Mouse (Mus musculus) urinary bladder, postnatal 10 days (tissue): Measurements from ENCODE around the gene Nudt8.

ENCODE experiments used
- DNase-seq: peaks from one replicate; pipeline ENCODE4 v3.0.0; 2022; ENCODE audit warnings: low spot score

Nudt8 gene

DNA sequence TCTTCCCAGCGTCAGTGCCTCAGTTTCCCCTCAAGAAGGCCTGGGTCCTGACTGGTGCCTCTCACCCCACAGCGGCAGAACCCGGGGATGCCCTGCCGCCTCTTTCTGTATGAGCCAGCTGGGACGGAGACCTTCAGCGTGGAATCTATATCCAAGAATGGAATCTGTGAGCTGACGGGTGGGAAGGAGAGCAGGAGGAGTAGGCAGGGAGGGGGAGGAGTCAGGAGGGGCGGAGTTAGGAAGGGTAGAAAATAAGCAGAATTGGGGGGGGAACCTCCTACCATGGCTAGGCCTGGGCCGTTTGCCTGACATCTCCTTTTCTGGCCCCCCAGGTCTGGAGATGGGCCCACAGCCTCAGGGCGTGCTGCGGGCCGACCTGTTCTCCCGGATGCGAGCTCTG is 12.3 kb upstream of the Nudt8 start:
- no peak for DNase-seq

DNA sequence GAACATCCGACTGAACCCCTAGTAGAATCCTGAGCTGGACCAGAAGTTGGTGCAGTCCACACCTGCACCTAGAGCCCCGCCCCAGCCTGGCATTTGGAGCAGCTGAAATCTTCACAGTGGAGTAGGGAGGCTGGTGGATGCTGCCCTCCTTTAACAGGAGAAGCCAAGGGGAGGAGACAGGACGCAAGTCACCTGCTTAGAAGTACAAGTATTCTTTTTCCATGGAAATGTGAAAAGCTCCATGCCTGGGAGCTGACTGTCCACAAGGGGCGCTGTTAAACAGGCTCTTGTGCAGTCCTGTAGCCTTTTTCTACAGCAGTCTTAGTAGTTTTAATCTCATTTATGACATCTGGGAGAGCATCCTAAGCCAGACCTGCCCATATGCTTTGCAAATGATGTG is 11.6 kb upstream of the Nudt8 start:
- no peak for DNase-seq

DNA sequence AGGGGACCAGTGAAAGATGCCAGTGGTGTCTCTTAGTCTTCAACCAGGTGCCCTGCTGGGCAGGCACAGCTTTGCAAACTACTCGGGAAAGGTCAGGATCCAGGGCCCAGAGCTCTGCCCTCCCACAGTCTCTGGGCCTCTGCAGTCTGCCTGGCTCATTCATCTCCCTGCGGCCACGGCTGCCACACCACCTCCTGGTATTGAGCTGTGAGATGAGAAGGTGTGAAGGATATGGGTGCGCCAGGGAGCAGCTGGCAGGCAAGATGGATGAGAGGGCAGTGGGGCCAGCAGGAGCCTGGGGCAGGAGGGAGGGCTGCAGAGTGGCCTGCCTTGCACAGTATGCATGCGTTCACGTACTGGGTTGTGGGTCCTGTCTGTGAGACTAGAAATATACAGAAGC is 9.6 kb upstream of the Nudt8 start:
- DNase-seq, result no peak

DNA sequence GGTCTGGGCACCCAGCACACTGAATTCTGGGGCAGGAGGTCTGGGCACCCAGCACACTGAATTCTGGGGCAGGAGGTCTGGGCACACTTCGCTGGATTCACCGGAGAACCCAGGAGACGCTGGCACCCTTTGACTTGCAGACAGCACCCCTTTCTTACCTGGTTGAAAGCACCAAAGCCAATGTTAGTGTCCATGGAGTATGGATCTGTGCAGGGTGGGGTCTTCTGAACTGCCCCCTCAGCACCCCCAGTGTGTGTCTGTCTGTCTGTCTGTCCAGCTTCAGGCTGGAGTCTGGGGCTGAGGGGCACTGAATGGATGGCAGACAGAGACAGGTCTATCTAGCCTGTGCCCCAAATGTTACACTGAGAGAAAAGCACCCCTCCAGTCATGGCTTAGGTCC is 8.8 kb upstream of the Nudt8 start:
- no peak for DNase-seq

DNA sequence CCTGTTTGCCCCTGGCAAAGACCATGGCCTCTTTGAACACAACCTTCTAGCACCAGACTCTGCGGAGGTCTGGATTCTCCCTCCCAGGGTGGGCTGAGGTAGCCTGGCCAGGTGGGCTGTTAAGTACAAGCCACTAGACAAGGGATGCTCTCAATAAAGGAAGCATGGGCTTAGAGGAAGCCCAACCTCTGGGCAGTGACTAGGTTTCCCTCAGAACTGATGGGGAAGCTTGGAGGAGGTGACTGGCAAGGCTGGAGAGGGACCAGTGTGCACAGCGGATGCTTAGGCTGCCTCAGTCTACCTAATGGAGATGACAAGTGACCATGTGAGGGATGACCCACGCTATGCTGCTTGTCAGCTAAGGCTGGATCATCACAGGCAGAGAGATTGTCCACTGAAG is 8.4 kb upstream of the Nudt8 start:
- no peak for DNase-seq

DNA sequence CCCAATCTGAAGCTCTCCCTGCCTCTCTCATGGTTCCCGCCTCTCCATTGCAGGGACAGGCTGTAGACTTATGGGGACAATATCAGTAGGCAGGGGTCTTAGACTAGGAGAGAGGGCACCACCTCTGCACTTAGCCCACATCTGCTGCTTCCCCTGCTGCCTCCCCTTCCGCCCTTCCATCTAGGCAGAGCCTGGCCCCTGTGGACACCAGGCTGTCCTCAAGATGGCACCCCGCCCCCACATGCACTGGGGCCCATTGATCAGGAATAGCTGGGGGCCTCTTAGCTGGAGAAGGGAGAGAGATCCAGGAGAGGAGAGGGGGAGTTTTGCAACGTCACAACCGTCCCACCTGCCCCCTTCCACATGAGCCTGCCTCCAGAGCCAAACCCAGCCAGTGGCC is 8.0 kb upstream of the Nudt8 start, which contains the start of gene Tbx10:
Tbx10 (plus strand) TSS at position 337 of the 400 bp plus-strand sequence.
- DNase-seq, result no peak

DNA sequence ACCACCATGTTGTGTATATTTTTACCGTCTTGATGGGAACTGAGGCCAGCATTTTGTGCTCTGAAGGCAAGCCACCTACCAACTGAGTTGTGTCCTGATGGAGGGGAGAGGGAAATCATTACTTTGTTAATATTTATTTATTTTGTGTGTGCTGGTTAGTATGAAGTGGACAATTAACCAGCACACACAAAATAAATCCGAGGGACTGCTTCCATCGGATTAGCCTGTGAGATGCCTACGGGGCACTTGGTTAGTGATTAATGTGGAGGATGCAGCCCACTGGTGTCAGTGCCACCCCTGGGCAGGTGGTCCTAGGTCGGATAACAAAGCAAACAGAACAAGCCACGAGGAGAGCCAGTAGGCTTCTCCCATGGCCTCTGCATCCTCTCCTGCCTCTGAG is 5.4 kb upstream of the Nudt8 start:
- no peak for DNase-seq

DNA sequence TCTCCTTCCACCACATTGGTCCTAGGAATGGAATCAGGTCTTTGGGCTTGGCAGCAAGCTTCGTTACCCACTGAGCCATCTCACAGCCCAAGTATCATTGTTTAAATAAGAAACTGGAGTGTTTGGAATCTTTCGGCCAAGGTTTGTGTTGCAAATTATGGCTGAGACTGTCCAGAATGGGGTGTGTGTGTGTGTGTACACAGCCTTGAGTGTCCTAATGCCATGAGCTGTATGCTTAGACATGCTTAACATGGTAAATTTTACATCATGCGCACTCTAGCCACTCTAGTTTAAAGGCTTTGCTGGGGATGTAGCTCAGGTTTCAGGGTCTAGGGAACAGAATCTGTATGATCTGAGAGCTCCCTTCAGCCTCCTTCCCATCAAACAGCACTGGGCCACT is 4.9 kb upstream of the Nudt8 start:
- DNase-seq, result no peak

DNA sequence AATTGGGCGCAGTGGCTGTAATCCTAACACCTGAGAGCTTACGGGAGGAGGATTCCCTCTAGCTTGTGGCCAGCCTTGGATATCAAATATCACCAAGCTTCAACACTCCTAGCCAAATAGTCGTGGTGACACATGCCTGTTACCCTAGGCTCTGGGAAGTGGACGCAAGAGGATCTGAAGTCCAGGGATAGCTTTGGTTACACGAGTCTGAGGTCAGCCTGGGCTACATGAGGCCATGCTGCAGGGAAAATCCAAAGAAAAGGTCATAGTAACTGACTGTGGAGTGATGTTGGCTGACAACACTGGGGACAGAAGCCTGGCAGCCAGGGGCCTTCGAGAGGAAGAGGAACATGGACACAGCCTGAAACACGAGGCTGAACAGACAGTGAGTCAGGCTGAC is 4.3 kb upstream of the Nudt8 start:
- DNase-seq, result no peak

DNA sequence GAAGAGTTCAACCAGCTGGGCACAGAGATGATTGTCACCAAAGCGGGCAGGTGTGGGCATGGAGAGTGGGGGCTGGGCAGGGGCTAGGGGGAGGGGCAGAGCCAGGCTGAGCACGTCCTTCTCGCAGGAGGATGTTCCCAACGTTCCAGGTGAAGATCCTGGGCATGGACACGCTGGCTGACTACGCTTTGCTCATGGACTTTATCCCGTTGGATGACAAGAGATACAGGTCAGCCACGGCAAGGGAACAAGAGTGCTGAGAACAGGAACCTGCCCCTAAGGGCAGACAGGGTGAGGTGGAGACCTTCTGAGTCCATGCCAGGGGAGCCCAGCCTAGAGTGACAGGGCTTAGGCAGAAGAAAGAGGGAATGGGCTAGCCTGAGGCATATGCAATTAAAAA is 3.6 kb upstream of the Nudt8 start:
- DNase-seq, result no peak

DNA sequence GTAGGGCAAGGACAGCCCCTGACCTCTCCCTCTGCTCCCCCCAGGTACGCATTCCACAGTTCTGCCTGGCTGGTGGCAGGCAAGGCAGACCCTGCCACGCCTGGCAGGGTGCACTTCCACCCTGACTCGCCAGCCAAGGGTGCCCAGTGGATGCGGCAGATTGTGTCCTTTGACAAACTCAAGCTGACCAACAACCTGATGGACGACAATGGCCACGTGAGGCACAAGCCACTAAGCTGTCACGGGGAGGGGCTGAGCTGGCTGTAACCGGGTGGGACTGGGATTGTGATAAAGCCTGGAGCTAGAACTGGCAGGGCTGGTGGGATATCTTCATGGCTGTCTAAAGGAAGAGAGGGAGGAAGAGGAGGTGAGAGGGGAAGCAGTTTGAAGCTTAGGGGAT is 3.1 kb upstream of the Nudt8 start:
- no peak for DNase-seq

DNA sequence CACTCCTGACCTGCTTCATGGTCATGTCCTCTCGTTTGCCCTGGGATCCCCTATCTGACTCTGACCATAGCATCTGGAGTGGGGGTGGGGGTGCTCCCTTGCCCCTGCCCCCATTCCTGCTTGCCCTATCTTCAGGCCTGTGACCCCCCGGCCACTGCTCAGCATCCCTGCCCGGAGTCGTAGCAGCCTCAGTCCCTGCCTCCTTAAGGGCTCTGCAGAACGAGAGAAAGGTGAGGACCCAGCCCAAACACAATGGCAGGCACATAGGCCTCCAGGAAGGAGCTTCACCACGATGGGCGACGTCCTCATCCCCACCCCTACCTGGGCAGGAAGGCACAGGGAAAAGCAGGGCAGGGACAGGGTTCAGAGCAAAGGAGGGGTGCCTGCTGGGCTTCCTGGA is 2.0 kb upstream of the Nudt8 start:
- no peak for DNase-seq

DNA sequence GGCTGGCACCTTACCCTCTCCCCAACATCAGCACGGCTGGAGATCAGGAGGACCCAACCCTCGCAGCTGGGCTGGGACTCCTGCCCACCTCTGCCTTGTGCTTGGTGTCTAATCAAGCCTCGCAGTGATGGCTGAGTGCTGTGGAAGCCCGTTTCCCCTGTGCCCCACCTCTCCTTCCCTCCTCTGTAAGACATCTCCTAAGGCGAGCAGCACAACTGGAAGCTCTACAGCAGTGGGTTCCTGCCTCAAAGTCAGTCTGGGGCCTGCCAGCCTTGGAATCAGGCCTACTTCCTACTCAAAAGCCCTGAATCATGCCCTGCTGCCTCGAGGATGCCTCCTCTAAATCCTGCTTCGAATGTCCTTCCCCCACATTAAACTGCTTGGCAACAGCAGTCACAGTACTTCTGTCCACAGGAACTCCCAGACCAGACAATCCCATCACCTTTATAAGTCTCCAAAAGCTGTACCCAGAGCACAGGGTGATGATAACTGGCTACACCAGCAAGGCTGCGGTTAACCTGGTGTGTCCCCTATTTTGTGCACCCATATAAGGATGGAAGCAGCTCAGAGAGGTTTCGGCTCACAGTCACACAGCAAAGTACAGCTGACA is 1.2 kb upstream of the Nudt8 start:
- DNase-seq, result no peak

DNA sequence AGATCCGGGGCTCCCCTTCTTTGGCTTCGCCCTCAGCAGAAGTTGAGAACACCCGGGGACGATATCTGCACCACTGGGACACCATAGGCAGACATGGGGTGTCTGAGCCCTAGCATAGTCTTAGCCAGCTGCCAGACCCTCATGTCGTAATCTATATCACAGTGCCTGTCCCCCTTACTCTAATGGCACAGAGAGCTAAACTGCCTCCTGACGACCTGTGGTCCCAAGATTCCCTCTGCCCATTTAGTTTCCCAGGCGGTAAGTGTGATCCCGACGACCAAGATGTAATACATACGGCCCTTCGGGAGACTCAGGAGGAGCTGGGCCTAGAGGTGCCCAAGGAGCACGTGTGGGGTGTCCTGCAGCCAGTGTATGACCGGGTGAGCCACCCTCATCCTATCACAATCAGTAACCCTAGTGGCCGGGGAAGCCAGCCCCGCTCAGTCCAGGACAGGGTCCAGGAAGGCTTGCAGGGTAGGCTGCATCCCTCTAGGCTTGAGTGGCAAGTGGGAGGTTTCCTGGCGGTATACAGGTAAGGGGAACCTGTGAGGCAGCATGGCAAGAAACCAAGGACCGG is 657 bp downstream of the Nudt8 start:
- no peak for DNase-seq

DNA sequence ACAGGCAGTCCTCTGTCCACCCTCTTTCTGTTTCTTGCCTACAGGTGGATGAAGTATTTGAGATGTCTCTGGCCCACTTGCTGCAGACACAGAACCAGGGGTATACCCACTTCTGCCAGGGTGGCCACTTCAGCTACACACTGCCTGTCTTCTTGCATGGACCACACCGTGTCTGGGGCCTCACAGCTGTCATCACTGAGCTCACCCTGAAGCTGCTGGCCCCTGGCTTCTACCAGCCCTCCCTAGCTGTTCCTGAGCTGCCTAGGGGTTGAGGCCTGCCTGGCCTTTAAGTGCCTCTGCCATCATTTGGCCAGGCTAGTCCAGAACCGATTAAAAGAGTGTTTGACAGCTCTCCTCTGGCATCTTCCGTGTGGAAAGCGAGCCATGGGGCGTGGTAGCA is 1.4 kb downstream of the Nudt8 start:
- no peak for DNase-seq

DNA sequence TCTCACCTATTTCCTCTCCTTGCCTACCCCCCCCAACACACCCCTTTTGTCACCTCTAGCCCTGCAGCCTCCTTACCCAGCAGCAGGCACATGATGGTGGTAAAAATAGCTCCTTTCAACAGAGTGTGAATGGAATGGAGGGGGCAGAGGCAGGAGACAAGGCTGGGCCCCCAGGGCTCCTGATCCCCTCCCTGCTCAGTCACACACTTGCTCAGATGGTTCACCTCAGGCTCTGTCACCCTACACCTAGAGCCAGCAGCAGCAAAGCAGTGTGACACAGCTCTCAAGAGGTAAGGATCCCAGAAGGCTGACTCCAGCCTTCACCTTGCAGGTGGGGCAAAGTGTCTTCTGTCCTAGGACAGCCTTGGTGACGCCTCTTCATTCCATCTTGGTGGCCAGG is 2.7 kb downstream of the Nudt8 start, which contains the start of gene Doc2g:
Doc2g (plus strand) TSS at position 202 of the 400 bp plus-strand sequence.
- no peak for DNase-seq

DNA sequence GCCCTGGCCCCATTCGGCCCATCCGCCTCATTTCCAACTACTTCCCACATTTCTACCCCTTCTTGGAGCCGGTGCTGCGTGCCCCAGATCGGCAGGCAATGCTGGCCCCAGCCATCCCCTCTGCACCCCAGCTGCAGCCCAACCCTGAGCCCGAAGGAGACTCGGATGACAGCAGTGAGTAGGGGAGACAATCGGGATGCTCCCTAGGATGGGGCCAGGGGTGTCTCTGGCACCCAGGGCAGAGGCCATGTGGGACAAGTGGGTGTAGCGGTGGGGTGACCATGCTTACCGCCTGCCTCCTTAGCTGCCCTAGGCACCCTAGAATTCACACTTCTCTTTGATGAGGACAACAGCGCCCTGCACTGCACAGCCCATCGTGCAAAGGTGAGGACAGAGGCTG is 3.3 kb downstream of the Nudt8 start:
- DNase-seq, result no peak

DNA sequence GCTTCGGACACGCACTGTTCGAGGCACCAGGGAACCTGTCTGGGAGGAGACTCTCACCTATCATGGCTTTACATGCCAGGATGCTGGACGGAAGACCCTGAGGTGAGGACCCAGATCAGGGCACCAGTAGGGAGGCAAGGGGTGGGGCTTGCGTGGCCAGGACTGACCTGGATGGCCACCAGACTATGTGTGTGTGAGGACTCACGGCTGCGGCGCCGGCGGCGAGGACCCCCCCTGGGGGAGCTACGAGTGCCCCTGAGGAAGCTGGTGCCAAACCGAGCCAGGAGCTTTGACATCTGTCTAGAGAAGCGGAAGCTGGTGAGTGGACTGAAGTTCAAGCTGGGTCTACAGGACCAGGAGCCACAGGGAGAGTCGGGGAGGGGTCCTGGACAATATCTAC is 4.0 kb downstream of the Nudt8 start:
- peak; percentile 7 for DNase-seq

DNA sequence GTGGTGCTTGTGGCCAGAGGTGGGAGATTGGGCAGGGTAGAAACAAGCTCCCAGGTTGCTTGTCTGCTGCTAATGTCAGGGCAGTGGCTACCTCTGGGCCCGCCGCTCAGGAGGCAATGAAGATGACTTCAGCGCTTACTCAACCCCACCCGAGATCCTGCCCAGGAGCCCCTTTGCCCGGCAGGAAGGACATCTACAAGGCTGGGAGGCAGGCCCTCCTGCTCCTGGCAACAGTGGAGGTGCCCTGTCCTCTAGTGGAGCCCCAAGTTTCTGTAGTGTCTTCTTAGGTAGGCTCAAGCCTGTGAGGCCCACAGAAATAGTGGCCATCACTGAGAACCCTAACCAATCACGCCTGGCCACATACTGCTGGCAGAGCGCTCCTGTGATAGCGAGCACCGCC is 4.7 kb downstream of the Nudt8 start:
- DNase-seq, result no peak

DNA sequence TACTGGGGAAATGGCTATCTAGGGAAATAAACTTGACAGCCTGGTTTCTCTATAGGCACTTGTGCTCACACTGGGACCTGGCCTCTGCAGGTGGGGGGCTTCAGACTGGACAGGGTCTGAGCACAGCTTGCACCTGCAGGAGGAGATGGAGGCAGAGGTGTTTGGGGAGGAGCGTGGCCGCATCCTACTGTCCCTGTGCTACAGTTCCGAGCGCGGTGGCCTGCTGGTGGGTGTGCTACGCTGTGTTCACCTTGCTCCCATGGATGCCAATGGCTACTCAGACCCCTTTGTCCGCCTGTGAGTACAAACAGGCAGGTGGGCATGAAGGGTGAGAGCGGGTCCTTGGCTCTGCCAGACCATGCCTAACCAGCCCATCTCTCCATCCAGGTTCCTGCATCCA is 5.6 kb downstream of the Nudt8 start:
- DNase-seq, result no peak

DNA sequence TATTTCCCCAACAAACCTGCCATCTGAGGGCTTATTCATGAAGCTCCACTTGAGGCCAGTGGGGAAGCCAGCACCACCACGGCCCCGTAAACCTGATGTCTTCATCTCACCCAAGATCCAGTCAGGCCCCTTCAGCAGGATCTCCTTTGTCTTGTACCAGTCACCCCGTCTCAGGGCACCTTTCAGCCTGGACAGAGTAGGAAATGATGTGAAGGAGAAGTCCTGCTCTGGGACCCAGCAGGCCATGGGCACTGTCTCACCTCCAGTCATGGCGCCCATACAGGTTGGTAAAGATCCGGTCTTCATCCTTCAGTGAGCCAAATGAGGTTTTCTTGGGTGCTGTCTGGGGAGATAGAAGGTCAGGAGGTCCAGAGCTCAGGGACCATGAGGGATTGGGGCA is 10.7 kb downstream of the Nudt8 start:
- no peak for DNase-seq

DNA sequence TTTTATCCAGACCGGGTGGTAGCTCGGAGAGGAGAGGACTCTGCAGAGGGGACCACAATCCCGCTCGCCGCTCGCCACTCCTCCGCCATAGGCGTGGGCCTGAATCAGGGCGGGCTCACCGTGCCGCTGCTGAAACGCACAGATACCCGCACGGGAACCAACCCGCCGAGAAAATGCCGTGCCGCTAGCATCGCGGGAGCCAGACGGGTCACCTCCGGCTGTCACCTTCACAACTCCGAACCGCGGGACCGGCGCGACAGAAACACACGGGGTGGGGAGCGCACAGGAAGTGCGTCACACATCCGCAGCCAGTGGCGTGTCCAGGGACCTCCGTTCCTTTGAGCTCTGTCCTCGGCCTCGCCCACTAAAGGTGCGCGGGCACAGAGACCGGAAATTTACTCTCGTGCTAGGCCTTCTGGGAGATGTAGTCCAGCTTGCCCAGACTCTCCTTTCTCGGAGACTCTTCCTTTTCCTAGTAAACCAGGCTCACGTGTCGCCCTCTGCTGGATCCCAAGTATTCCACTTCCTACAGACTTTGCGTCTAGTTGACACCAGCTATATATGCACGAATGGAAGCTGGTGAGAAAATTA is 12.1 kb downstream of the Nudt8 start, which contains the start of gene Ndufv1:
Ndufv1 (minus strand) TSS at position 375 of the 591 bp plus-strand sequence.
- DNase-seq, result peak; percentile 81

DNA sequence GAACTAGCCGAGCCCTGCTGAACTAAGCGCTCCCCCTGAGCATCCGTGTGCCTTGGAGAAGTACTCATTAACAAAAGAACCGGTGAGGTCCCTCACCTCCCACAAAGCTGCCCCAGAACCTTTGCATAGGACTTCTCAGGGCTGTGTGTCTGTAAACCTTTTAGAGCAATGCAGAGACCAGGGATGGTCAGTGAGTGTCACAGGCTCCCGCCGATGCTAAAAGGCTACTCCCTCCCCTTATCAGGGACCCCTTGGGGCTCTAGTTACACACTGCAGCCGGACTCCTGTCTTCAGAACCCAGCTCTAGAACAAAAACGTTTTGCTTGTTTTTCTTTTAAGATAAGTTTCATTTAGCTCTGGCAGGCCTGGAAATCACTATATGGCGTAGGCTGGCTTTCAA is 12.7 kb downstream of the Nudt8 start:
- no peak for DNase-seq

DNA sequence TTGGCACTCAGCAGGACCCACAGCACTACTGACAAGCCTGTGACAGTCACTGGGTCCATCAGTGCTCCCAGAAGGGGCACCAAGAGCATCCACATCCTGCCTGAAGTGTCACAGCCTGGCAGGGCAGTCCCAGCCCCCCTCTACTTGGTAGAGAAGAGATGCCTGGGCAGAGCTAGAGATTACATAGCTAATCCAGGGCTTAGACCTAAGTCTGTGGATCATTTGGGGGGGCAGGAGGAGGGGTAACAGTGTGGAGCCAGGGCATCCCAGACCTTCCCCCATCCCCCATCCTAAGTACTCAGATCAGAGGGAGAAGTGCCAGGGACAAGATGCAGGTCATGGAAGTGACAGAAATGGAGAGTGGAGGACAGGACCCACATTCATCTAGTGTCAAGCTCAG is 14.4 kb downstream of the Nudt8 start:
- DNase-seq, result no peak
